ENCODE assay signal across 11 mouse cellular contexts in the genomic region with DNA sequence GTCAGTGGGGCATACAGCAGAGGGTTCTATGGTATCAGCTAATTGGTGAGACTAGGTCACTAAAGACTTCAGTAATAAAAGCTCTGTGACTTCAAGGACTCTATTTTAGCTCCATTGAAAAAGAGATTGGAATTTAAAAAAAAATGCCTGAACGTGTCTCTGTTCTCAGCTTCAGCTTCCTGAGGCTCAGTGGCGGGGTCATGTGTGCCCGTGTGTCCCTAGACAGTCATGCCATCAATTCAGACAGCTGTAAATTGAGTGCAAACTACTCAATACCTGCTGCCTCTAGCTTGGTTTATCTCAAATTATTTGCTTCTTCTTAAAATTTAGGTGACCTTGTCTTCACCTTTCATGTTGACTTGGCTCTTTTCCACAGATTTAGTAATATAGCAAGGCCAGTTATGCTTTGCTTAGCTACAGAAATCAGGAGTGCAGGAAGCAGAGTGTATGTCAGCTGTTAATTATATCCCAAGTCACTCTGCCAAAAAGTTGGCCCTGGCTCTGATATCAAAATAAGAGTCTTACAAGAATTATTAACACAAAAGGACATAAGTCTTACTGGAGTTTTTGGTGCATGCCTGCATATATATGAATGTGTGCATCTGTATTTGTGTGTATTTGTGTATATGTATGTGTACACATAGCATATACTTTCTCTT. TPM values are rescaled to one million over a fixed set of nuclear protein-coding genes. Genes with fewer than 3 reads are reported as not detected.
DNase-seq lines count a peak whose midpoint lies in the region; ATAC-seq and TF ChIP-seq lines count a peak whose summit lies in the region.
"Had no signal": no experiment of that assay in that cellular context is flagged by ENCODE, and none has a peak within 500 bp of the region (broad histone marks: within the 10 kb centered on the region; RNA-seq: fewer than 3 reads in every experiment).

No protein-coding gene starts in this region.

- TF ChIP-seq POLR2A in cerebellum, adult 2 months (IDR thresholded peaks at IDR 0.05; ENCODE audit: borderline replicate concordance, insufficient read depth, low read length) = no peak
- no peak for TF ChIP-seq POLR2A in limb, embryonic 14.5 days (IDR thresholded peaks at IDR 0.05; ENCODE audit: borderline replicate concordance, extremely low read depth, insufficient read depth, insufficient read length)

- no peak overlapping the region for H3K4me3 ChIP-seq in cerebellum, adult 2 months (replicated peaks; ENCODE audit: insufficient read depth, low read depth, low read length)
- no peak overlapping the region for H3K4me3 ChIP-seq in limb, embryonic 14.5 days (replicated peaks; ENCODE audit: low read length)
- H3K4me3 ChIP-seq in limb, embryonic 10.5 days = no peak overlapping the region
- no peak overlapping the region for H3K4me3 ChIP-seq in heart, embryonic 15.5 days
- H3K4me3 ChIP-seq: embryonic facial prominence, embryonic 13.5 days; hindbrain, embryonic 12.5 days had no signal

- no peak overlapping the region for H3K4me2 ChIP-seq in limb, embryonic 14.5 days (replicated peaks; ENCODE audit: low read depth, low read length, severe bottlenecking)
- peak overlapping the region; percentile 33 for H3K4me2 ChIP-seq in heart, embryonic 15.5 days
- H3K4me2 ChIP-seq: embryonic facial prominence, embryonic 13.5 days; hindbrain, embryonic 12.5 days had no signal

- H3K9ac ChIP-seq in limb, embryonic 14.5 days (ENCODE audit: low read depth, low read length, severe bottlenecking) = no peak overlapping the region
- no peak overlapping the region for H3K9ac ChIP-seq in heart, embryonic 15.5 days
- H3K9ac ChIP-seq: embryonic facial prominence, embryonic 13.5 days; hindbrain, embryonic 12.5 days had no signal

- DNase-seq in cerebellum, adult 2 months = peak in 1 of 2 experiments; percentile 42
- DNase-seq in cerebellum, adult 11 months = no peak
- DNase-seq in limb, embryonic 14.5 days (ENCODE audit: low spot score) = peak; percentile 24
- no peak for DNase-seq in limb, embryonic 10.5 days (ENCODE audit: low spot score)
- peak; percentile 24 for DNase-seq in lung, postnatal 14 days
- no peak for DNase-seq in retina, postnatal 1 day
- DNase-seq in layer of hippocampus, adult 8-10 months (ENCODE audit: low spot score in 2 of 2) = no peak
- DNase-seq: right cerebral cortex, adult 18-20 months had no signal

- ATAC-seq in limb, embryonic 14.5 days (ENCODE audit: low FRiP score, low read depth) = no peak
- ATAC-seq in heart, embryonic 15.5 days (replicated peaks; ENCODE audit: insufficient number of reproducible peaks, insufficient read depth, low FRiP score, low read depth) = peak; percentile 75; the same call in 1 of the 2 replicates

- 16% methylated on average over 3 of the region's 3 CpGs for WGBS in cerebellum, adult 2 months
- 61% methylated on average over 3 of the region's 3 CpGs for WGBS in limb, embryonic 14.5 days
- 75% methylated on average over 3 of the region's 3 CpGs for WGBS in limb, embryonic 10.5 days
- 13% methylated on average over 3 of the region's 3 CpGs for WGBS in heart, embryonic 15.5 days

- H3K27me3 ChIP-seq in cerebellum, adult 2 months (ENCODE audit: control insufficient read depth, insufficient read depth, low read length) = no peaks in the 10 kb centered on the region
- H3K27me3 ChIP-seq in limb, embryonic 14.5 days (ENCODE audit: control insufficient read depth, insufficient read depth, low read length) = no peaks in the 10 kb centered on the region
- H3K27me3 ChIP-seq in limb, embryonic 10.5 days (ENCODE audit: low read depth, poor library complexity, severe bottlenecking) = no peaks in the 10 kb centered on the region
- no peaks in the 10 kb centered on the region for H3K27me3 ChIP-seq in heart, embryonic 15.5 days
- H3K27me3 ChIP-seq: embryonic facial prominence, embryonic 13.5 days; hindbrain, embryonic 12.5 days had no signal

- H3K27ac ChIP-seq in cerebellum, adult 2 months (ENCODE audit: insufficient read depth, low read length) = peak overlapping the region; percentile 47; the same call in 1 of the 2 replicates
- no peak overlapping the region for H3K27ac ChIP-seq in limb, embryonic 14.5 days (replicated peaks; ENCODE audit: low read depth, low read length)
- no peak overlapping the region for H3K27ac ChIP-seq in limb, embryonic 10.5 days
- H3K27ac ChIP-seq in heart, embryonic 15.5 days = peak overlapping the region; percentile 89
- H3K27ac ChIP-seq: embryonic facial prominence, embryonic 13.5 days; hindbrain, embryonic 12.5 days had no signal

- H3K4me1 ChIP-seq in cerebellum, adult 2 months (ENCODE audit: control insufficient read depth, insufficient read depth, low read length) = peaks cover 11% of the 10 kb centered on the region; the same call in 1 of the 2 replicates
- no peaks in the 10 kb centered on the region for H3K4me1 ChIP-seq in limb, embryonic 14.5 days (ENCODE audit: control insufficient read depth, insufficient read depth, low read length)
- 0 out of 2 replicates have a peak, but pooled peaks cover 2% of the 10 kb centered on the region for H3K4me1 ChIP-seq in limb, embryonic 10.5 days
- H3K4me1 ChIP-seq in heart, embryonic 15.5 days (replicated peaks) = peaks cover 21% of the 10 kb centered on the region
- H3K4me1 ChIP-seq: embryonic facial prominence, embryonic 13.5 days; hindbrain, embryonic 12.5 days had no signal

- H3K36me3 ChIP-seq in limb, embryonic 14.5 days (ENCODE audit: control insufficient read depth, insufficient read depth, low read length) = peaks cover 6% of the 10 kb centered on the region
- no peaks in the 10 kb centered on the region for H3K36me3 ChIP-seq in limb, embryonic 10.5 days
- H3K36me3 ChIP-seq in heart, embryonic 15.5 days = peaks cover 5% of the 10 kb centered on the region; the same call in 1 of the 2 replicates
- H3K36me3 ChIP-seq: embryonic facial prominence, embryonic 13.5 days had no signal

- no peaks in the 10 kb centered on the region for H3K9me3 ChIP-seq in limb, embryonic 14.5 days (ENCODE audit: control insufficient read depth, low read length)
- H3K9me3 ChIP-seq in limb, embryonic 10.5 days (replicated peaks) = no peaks in the 10 kb centered on the region
- no peaks in the 10 kb centered on the region for H3K9me3 ChIP-seq in heart, embryonic 15.5 days (replicated peaks)
- H3K9me3 ChIP-seq: embryonic facial prominence, embryonic 13.5 days; hindbrain, embryonic 12.5 days had no signal

- no peak for TF ChIP-seq CTCF in cerebellum, adult 2 months (IDR thresholded peaks at IDR 0.05; ENCODE audit: borderline replicate concordance, insufficient read depth, low read depth, low read length)

RNA-seq across cellular contexts. Expression of gene Tcp11l2, which starts 20.8 kb away (rescaled TPM):
- polyA plus RNA-seq in cerebellum, adult 2 months (2012; rRNA removed) = 34.6 and 38.8 TPM in 2 replicates
- 15.8 and 27.9 TPM in 2 replicates for polyA plus RNA-seq in limb, embryonic 14.5 days (2012; rRNA removed)
- polyA plus RNA-seq in limb, embryonic 14.5 days (2014; fragmentation: Nextera tagmentation; extraction: Ambion mirVana) = 20.0 and 22.9 TPM in 2 replicates
- 1.2 and 4.2 TPM in 2 replicates for polyA plus RNA-seq in limb, embryonic 10.5 days (2016; fragmentation: Nextera tagmentation; extraction: Ambion mirVana)
- polyA plus RNA-seq in heart, embryonic 15.5 days (2015; fragmentation: Nextera tagmentation; extraction: Ambion mirVana) = 32.9 and 33.3 TPM in 2 replicates
- total RNA-seq in layer of hippocampus, adult 8-10 months (2022) = 10 to 100 TPM; 22.0 to 31.3 (median 26.9) TPM

RNA-seq across cellular contexts. Expression of gene Polr3b, which starts 24.8 kb away (rescaled TPM):
- 9.7 and 10.1 TPM in 2 replicates for polyA plus RNA-seq in cerebellum, adult 2 months (2012; rRNA removed)
- 8.5 and 10.6 TPM in 2 replicates for polyA plus RNA-seq in limb, embryonic 14.5 days (2012; rRNA removed)
- 13.5 and 14.6 TPM in 2 replicates for polyA plus RNA-seq in limb, embryonic 14.5 days (2014; fragmentation: Nextera tagmentation; extraction: Ambion mirVana)
- 17.4 and 20.3 TPM in 2 replicates for polyA plus RNA-seq in limb, embryonic 10.5 days (2016; fragmentation: Nextera tagmentation; extraction: Ambion mirVana)
- 8.0 and 8.9 TPM in 2 replicates for polyA plus RNA-seq in heart, embryonic 15.5 days (2015; fragmentation: Nextera tagmentation; extraction: Ambion mirVana)
- 10 to 100 TPM; 14.6 to 17.5 (median 15.9) TPM for total RNA-seq in layer of hippocampus, adult 8-10 months (2022)

Comparison
In these comparisons a context has a peak if more than half of its experiments do, and no peak if none do; other contexts are left out.
1. DNase-seq: peak in limb, embryonic 14.5 days (single experiment) and lung, postnatal 14 days (single experiment); none in cerebellum, adult 11 months (single experiment), limb, embryonic 10.5 days (single experiment), retina, postnatal 1 day (single experiment) and layer of hippocampus, adult 8-10 months (0 of 2).
2. H3K27ac ChIP-seq: peak in cerebellum, adult 2 months (single experiment) and heart, embryonic 15.5 days (single experiment); none in limb, embryonic 14.5 days (single experiment) and limb, embryonic 10.5 days (single experiment).